Mouse (Mus musculus): ENCODE data around the gene Map3k10.

Gene Map3k10

GRCm38 (mm10) chr7:27628190-27628589, 46.2 kb downstream of the Map3k10 start:
- no peaks in the 10 kb centered on the region for H3K27me3 ChIP-seq (ENCODE audit: insufficient read depth, low read length)
- H3K4me1 ChIP-seq (replicated peaks; ENCODE audit: low read depth, low read length), result peaks cover 69% of the 10 kb centered on the region
- peaks cover 91% of the 10 kb centered on the region for H3K36me3 ChIP-seq (ENCODE audit: insufficient read depth, low read length)
- no peaks in the 10 kb centered on the region for H3K9me3 ChIP-seq (ENCODE audit: low read length)
- TF ChIP-seq NANOG (IDR thresholded peaks at IDR 0.05; ENCODE audit: borderline replicate concordance, low read length), result no peak
- no peak for TF ChIP-seq POU5F1 (IDR thresholded peaks at IDR 0.05; ENCODE audit: borderline replicate concordance, low read length)
- no peak for TF ChIP-seq CTCF (conservative IDR thresholded peaks at IDR 0.05; ENCODE audit: low read length)
- H3K4me3 ChIP-seq (replicated peaks; ENCODE audit: low read length), result no peak overlapping the region

DNA sequence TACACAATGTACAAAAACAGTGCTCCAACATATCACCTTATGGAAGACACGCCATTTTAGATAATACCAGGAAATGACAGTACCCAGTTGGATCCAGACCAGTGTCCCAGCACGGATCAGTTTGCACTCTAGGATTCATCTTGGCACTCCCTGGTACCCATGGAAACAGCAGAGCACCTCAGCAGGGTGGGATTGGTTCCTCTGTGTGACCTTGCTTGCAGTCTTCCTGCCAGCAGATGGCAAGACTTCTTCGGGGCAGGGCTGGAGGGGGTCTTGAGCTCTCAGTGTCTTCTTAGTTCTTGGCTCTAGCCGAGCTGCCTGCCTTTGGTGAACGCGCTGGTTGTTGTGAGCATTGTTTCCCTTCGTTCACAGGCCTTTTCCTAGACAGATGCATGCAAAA, 46.7 kb downstream of the Map3k10 start:
- peaks cover 86% of the 10 kb centered on the region for H3K36me3 ChIP-seq (ENCODE audit: insufficient read depth, low read length)
- peaks cover 69% of the 10 kb centered on the region for H3K4me1 ChIP-seq (replicated peaks; ENCODE audit: low read depth, low read length)
- H3K4me3 ChIP-seq (replicated peaks; ENCODE audit: low read length), result no peak overlapping the region
- no peaks in the 10 kb centered on the region for H3K9me3 ChIP-seq (ENCODE audit: low read length)
- TF ChIP-seq CTCF (conservative IDR thresholded peaks at IDR 0.05; ENCODE audit: low read length) (no peak), POU5F1 (IDR thresholded peaks at IDR 0.05; ENCODE audit: borderline replicate concordance, low read length) (no peak), NANOG (IDR thresholded peaks at IDR 0.05; ENCODE audit: borderline replicate concordance, low read length) (no peak)
- H3K27me3 ChIP-seq (ENCODE audit: insufficient read depth, low read length), result no peaks in the 10 kb centered on the region

DNA sequence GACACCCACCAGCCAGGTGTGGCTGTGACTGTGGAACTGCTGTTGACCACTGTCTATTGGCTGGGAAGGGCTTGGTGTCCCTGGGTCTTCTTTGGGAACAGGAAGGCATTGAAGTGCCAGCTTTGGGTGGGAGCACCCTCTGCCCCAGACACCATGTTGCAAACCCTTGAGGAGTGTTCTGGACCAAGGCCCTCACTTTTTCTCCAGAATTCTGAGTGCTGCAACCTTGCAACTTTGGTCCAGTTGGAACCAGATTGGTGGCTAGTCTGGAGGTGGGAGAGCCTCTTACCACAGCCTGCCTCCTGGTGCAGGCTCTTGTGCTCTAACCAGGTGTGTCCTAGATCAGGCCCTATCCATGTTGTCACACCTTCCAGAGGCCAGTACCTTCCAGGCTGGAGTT, 49.4 kb downstream of the Map3k10 start:
- peaks cover 83% of the 10 kb centered on the region for H3K36me3 ChIP-seq (ENCODE audit: insufficient read depth, low read length)

DNA sequence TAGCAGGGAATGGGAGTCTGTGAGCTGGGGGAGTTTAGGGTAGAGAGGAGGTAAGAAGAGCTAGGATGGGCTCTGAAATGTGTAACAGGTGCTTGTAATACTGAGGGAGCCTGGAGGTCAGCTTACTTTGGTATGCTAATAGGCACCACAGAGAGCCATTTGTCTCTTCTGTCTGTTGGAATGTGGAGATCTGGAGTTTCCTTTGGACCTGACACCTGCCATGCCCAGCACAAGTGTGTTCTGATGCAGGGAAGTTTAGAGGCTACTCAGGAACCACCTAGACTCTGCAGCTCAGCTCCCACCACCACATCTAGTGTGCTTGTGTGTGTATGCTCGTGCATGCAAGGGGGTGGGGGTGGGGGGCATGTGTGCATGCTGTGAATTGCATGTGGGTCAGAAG, 52.2 kb downstream of the Map3k10 start:
- Histone ChIP-seq H3K4me3 (replicated peaks; ENCODE audit: low read length) (peak overlapping the region; percentile 35; the same call in 1 of the 2 replicates), H3K9me3 (ENCODE audit: low read length) (no peaks in the 10 kb centered on the region), H3K27me3 (ENCODE audit: insufficient read depth, low read length) (no peaks in the 10 kb centered on the region), H3K4me1 (replicated peaks; ENCODE audit: low read depth, low read length) (peaks cover 78% of the 10 kb centered on the region), H3K36me3 (ENCODE audit: insufficient read depth, low read length) (peaks cover 82% of the 10 kb centered on the region)
- TF ChIP-seq POU5F1 (IDR thresholded peaks at IDR 0.05; ENCODE audit: borderline replicate concordance, low read length), result no peak; the same call in 1 of the 2 replicates
- peak; percentile 91 for TF ChIP-seq NANOG (IDR thresholded peaks at IDR 0.05; ENCODE audit: borderline replicate concordance, low read length)
- TF ChIP-seq CTCF (conservative IDR thresholded peaks at IDR 0.05; ENCODE audit: low read length), result no peak

More for the DNA sequence above, 49.4 kb downstream of the Map3k10 start:
- H3K27me3 ChIP-seq (ENCODE audit: insufficient read depth, low read length), result no peaks in the 10 kb centered on the region
- no peak overlapping the region for H3K4me3 ChIP-seq (replicated peaks; ENCODE audit: low read length)
- TF ChIP-seq POU5F1 (IDR thresholded peaks at IDR 0.05; ENCODE audit: borderline replicate concordance, low read length) (no peak), CTCF (conservative IDR thresholded peaks at IDR 0.05; ENCODE audit: low read length) (no peak), NANOG (IDR thresholded peaks at IDR 0.05; ENCODE audit: borderline replicate concordance, low read length) (no peak)
- no peaks in the 10 kb centered on the region for H3K9me3 ChIP-seq (ENCODE audit: low read length)
- H3K4me1 ChIP-seq (replicated peaks; ENCODE audit: low read depth, low read length), result peaks cover 93% of the 10 kb centered on the region

DNA sequence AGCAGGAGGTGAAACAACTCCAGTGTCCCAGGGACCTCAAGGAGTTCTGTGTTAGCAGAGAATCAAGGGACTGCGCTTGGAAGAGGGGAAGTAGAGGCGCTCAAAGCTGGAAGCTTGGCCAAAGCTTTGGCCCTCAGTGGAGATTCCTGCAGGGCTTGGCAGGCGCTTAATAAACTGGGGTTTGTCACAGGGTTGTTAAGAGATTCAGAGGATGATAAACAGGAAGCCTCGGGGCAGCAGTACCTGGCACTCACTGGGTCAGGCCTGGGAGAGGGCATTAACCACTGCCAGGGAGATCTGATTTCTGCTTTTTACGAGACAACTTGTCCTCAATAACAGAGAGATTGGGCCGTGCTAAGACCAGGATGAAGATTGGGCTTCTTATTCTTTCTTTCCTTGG, 53.4 kb downstream of the Map3k10 start:
- TF ChIP-seq CTCF (conservative IDR thresholded peaks at IDR 0.05; ENCODE audit: low read length) (no peak), POU5F1 (IDR thresholded peaks at IDR 0.05; ENCODE audit: borderline replicate concordance, low read length) (no peak), NANOG (IDR thresholded peaks at IDR 0.05; ENCODE audit: borderline replicate concordance, low read length) (no peak)
- H3K27me3 ChIP-seq (ENCODE audit: insufficient read depth, low read length), result no peaks in the 10 kb centered on the region
- peaks cover 66% of the 10 kb centered on the region for H3K4me1 ChIP-seq (replicated peaks; ENCODE audit: low read depth, low read length)
- H3K9me3 ChIP-seq (ENCODE audit: low read length), result no peaks in the 10 kb centered on the region
- peak overlapping the region; percentile 39; the same call in 1 of the 2 replicates for H3K4me3 ChIP-seq (replicated peaks; ENCODE audit: low read length)
- peaks cover 83% of the 10 kb centered on the region for H3K36me3 ChIP-seq (ENCODE audit: insufficient read depth, low read length)

GRCm38 (mm10) chr7:27613751-27614499, 60.5 kb downstream of the Map3k10 start:
- H3K36me3 ChIP-seq (ENCODE audit: insufficient read depth, low read length), result peaks cover 85% of the 10 kb centered on the region
- peaks cover 18% of the 10 kb centered on the region for H3K4me1 ChIP-seq (replicated peaks; ENCODE audit: low read depth, low read length)
- H3K9me3 ChIP-seq (ENCODE audit: low read length), result no peaks in the 10 kb centered on the region
- H3K27me3 ChIP-seq (ENCODE audit: insufficient read depth, low read length), result no peaks in the 10 kb centered on the region
- TF ChIP-seq POU5F1 (IDR thresholded peaks at IDR 0.05; ENCODE audit: borderline replicate concordance, low read length) (no peak), NANOG (IDR thresholded peaks at IDR 0.05; ENCODE audit: borderline replicate concordance, low read length) (no peak), CTCF (conservative IDR thresholded peaks at IDR 0.05; ENCODE audit: low read length) (no peak)
- H3K4me3 ChIP-seq (replicated peaks; ENCODE audit: low read length), result no peak overlapping the region

DNA sequence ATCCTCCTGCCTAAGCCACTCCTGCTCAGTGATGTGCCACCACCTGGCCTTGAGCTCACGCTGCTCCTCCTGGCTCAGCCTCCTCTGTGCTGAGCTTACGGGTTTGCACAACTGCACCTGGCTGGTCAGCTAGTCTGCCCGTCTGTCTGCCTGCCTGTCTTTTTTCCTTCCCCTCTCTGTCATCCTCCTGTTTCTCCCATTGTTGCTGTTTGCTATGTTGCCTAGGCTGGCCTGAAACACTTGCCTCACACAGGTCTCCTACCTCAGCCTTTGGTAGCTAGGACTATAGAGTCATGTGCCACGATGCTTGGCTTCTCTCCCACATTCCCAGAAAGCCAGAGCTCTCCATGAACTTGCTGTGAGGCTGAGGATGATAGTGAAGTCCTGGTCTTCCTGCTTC, 61.5 kb downstream of the Map3k10 start:
- H3K4me3 ChIP-seq (replicated peaks; ENCODE audit: low read length), result no peak overlapping the region
- TF ChIP-seq CTCF (conservative IDR thresholded peaks at IDR 0.05; ENCODE audit: low read length) (no peak), NANOG (IDR thresholded peaks at IDR 0.05; ENCODE audit: borderline replicate concordance, low read length) (no peak), POU5F1 (IDR thresholded peaks at IDR 0.05; ENCODE audit: borderline replicate concordance, low read length) (no peak)
- peaks cover 86% of the 10 kb centered on the region for H3K36me3 ChIP-seq (ENCODE audit: insufficient read depth, low read length)
- H3K4me1 ChIP-seq (replicated peaks; ENCODE audit: low read depth, low read length), result peaks cover 22% of the 10 kb centered on the region
- H3K9me3 ChIP-seq (ENCODE audit: low read length), result no peaks in the 10 kb centered on the region
- H3K27me3 ChIP-seq (ENCODE audit: insufficient read depth, low read length), result no peaks in the 10 kb centered on the region

DNA sequence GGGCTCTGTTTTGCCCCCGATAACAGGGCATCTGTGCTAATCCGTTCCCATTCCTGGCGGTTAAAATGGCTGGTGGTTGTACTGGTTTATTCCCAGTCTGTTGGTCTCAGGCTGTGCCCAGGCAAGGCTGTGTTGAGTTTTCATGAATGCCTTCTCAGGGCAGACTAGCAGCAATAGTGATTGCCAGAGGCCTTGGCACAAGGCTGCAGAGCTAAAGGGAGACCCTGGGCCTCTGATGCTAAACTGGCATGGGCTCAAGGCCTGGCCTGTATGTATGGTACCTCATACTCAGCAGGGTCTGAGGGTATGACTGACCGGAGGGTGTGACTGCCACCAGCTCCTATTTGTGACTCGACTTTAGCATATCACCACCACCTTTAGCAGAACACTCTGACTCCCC, 63.5 kb downstream of the Map3k10 start:
- H3K27me3 ChIP-seq (ENCODE audit: insufficient read depth, low read length), result no peaks in the 10 kb centered on the region
- no peaks in the 10 kb centered on the region for H3K9me3 ChIP-seq (ENCODE audit: low read length)
- H3K36me3 ChIP-seq (ENCODE audit: insufficient read depth, low read length), result peaks cover 79% of the 10 kb centered on the region
- peaks cover 42% of the 10 kb centered on the region for H3K4me1 ChIP-seq (replicated peaks; ENCODE audit: low read depth, low read length)
- H3K4me3 ChIP-seq (replicated peaks; ENCODE audit: low read length), result no peak overlapping the region
- no peak for TF ChIP-seq POU5F1 (IDR thresholded peaks at IDR 0.05; ENCODE audit: borderline replicate concordance, low read length)
- TF ChIP-seq CTCF (conservative IDR thresholded peaks at IDR 0.05; ENCODE audit: low read length), result no peak
- no peak for TF ChIP-seq NANOG (IDR thresholded peaks at IDR 0.05; ENCODE audit: borderline replicate concordance, low read length)

Data from E14TG2a.4 (cell line).